Comparison of ENCODE assay signal across 22 mouse cellular contexts in the genomic region with DNA sequence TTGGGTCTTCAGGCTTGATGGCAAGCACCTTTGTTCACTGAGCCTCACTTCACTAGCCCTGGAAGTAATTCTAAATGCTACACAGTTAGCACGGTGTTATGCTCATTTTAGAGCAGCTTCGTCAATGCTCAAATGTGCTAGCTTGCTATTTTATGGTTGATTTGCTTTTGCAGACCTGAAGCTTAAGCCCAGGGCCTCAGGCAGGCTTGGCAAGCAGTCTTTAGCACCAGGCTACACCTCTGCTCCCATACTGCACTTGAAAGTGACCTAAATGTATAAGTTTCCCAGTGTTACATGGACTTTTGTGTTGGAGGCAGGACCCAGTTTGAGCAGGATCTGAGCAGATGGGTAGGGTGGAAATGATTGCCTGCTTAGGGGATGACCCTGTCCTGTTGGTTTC.
DNase-seq lines count a peak whose midpoint lies in the region; ATAC-seq lines count a peak whose summit lies in the region.
"Had no signal": no experiment of that assay in that cellular context is flagged by ENCODE, and none has a peak within 500 bp of the region (broad histone marks: within the 10 kb centered on the region; RNA-seq: fewer than 3 reads in every experiment).

No protein-coding gene starts in this region.

- ATAC-seq in kidney, embryonic 16.5 days (ENCODE audit: low FRiP score, low TSS enrichment) = 0 out of 2 replicates have a peak, but pooled peaks have one; percentile 28
- no peak for ATAC-seq in liver, embryonic 16.5 days (ENCODE audit: low read depth)
- ATAC-seq: intestine, embryonic 15.5 days; midbrain, embryonic 13.5 days had no signal

- peak overlapping the region; percentile 82; the same call in 1 of the 2 replicates for H3K27ac ChIP-seq in heart, embryonic 10.5 days
- H3K27ac ChIP-seq in kidney, embryonic 16.5 days (ENCODE audit: low read length) = peak overlapping the region; percentile 11
- peak overlapping the region; percentile 1 for H3K27ac ChIP-seq in liver, embryonic 16.5 days (ENCODE audit: low read length)
- no peak overlapping the region for H3K27ac ChIP-seq in forebrain, embryonic 10.5 days
- H3K27ac ChIP-seq: heart, embryonic 15.5 days; hindbrain, embryonic 15.5 days; intestine, embryonic 15.5 days; limb, embryonic 13.5 days; lung, embryonic 15.5 days; midbrain, embryonic 13.5 days; stomach, embryonic 15.5 days had no signal

- no peak for DNase-seq in heart, embryonic 10.5 days (ENCODE audit: low spot score)
- DNase-seq in heart, postnatal 4 days = no peak
- no peak for DNase-seq in kidney, adult 8-10 months
- DNase-seq in kidney, postnatal 36 days = peak; percentile 37 to 46
- DNase-seq in thymus, postnatal 36 days = no peak
- DNase-seq in forebrain, embryonic 10.5 days (ENCODE audit: extremely low spot score, low spot score) = no peak
- DNase-seq: adrenal gland, postnatal 36 days; cerebellum, adult 11 months; cerebellum, adult 9-11 months; heart, postnatal 36 days; layer of hippocampus, postnatal 36 days; lung, postnatal 36 days had no signal

- H3K4me3 ChIP-seq in heart, embryonic 10.5 days = no peak overlapping the region
- H3K4me3 ChIP-seq in kidney, embryonic 16.5 days (ENCODE audit: low read length) = no peak overlapping the region
- H3K4me3 ChIP-seq in liver, embryonic 16.5 days (ENCODE audit: low read depth, low read length) = no peak overlapping the region
- no peak overlapping the region for H3K4me3 ChIP-seq in forebrain, embryonic 10.5 days
- H3K4me3 ChIP-seq: heart, embryonic 15.5 days; hindbrain, embryonic 15.5 days; intestine, embryonic 15.5 days; limb, embryonic 13.5 days; lung, embryonic 15.5 days; megakaryocyte, embryonic 14.5 days; midbrain, embryonic 13.5 days; stomach, embryonic 15.5 days had no signal

- H3K36me3 ChIP-seq in heart, embryonic 10.5 days = no peaks in the 10 kb centered on the region
- H3K36me3 ChIP-seq in kidney, embryonic 16.5 days (ENCODE audit: insufficient read depth, low read length) = no peaks in the 10 kb centered on the region
- no peaks in the 10 kb centered on the region for H3K36me3 ChIP-seq in liver, embryonic 16.5 days (ENCODE audit: control insufficient read depth, insufficient read depth)
- H3K36me3 ChIP-seq in forebrain, embryonic 10.5 days (replicated peaks) = no peaks in the 10 kb centered on the region
- H3K36me3 ChIP-seq: heart, embryonic 15.5 days; hindbrain, embryonic 15.5 days; intestine, embryonic 15.5 days; limb, embryonic 13.5 days; lung, embryonic 15.5 days; midbrain, embryonic 13.5 days; stomach, embryonic 15.5 days had no signal

- H3K4me2 ChIP-seq in kidney, embryonic 16.5 days (replicated peaks; ENCODE audit: low read depth, low read length) = no peak overlapping the region
- H3K4me2 ChIP-seq in liver, embryonic 16.5 days (ENCODE audit: low read depth, low read length) = no peak overlapping the region
- H3K4me2 ChIP-seq: heart, embryonic 15.5 days; hindbrain, embryonic 15.5 days; intestine, embryonic 15.5 days; limb, embryonic 13.5 days; lung, embryonic 15.5 days; midbrain, embryonic 13.5 days; stomach, embryonic 15.5 days had no signal

- peaks cover 71% of the 10 kb centered on the region for H3K4me1 ChIP-seq in heart, embryonic 10.5 days
- peaks cover 57% of the 10 kb centered on the region for H3K4me1 ChIP-seq in kidney, embryonic 16.5 days (ENCODE audit: insufficient read depth, low read length)
- H3K4me1 ChIP-seq in liver, embryonic 16.5 days (ENCODE audit: control insufficient read depth, low read depth, low read length) = peaks cover 85% of the 10 kb centered on the region
- peaks cover 37% of the 10 kb centered on the region for H3K4me1 ChIP-seq in forebrain, embryonic 10.5 days

- no peaks in the 10 kb centered on the region for H3K27me3 ChIP-seq in heart, embryonic 10.5 days (ENCODE audit: insufficient read depth, poor library complexity, severe bottlenecking)
- H3K27me3 ChIP-seq in kidney, embryonic 16.5 days (ENCODE audit: insufficient read depth, low read length) = no peaks in the 10 kb centered on the region
- H3K27me3 ChIP-seq in liver, embryonic 16.5 days (ENCODE audit: control insufficient read depth, insufficient read depth, low read depth, low read length) = no peaks in the 10 kb centered on the region
- H3K27me3 ChIP-seq in forebrain, embryonic 10.5 days (ENCODE audit: poor library complexity, severe bottlenecking) = no peaks in the 10 kb centered on the region
- H3K27me3 ChIP-seq: heart, embryonic 15.5 days; hindbrain, embryonic 15.5 days; intestine, embryonic 15.5 days; limb, embryonic 13.5 days; lung, embryonic 15.5 days; megakaryocyte, embryonic 14.5 days; midbrain, embryonic 13.5 days; stomach, embryonic 15.5 days had no signal

- no peak overlapping the region for H3K9ac ChIP-seq in kidney, embryonic 16.5 days (replicated peaks; ENCODE audit: low read length)
- no peak overlapping the region for H3K9ac ChIP-seq in liver, embryonic 16.5 days (ENCODE audit: low read depth, low read length)
- H3K9ac ChIP-seq: heart, embryonic 15.5 days; hindbrain, embryonic 15.5 days; intestine, embryonic 15.5 days; limb, embryonic 13.5 days; lung, embryonic 15.5 days; midbrain, embryonic 13.5 days; stomach, embryonic 15.5 days had no signal

- H3K9me3 ChIP-seq in heart, embryonic 10.5 days = no peaks in the 10 kb centered on the region
- H3K9me3 ChIP-seq in kidney, embryonic 16.5 days (ENCODE audit: low read length) = no peaks in the 10 kb centered on the region
- H3K9me3 ChIP-seq in liver, embryonic 16.5 days (replicated peaks; ENCODE audit: control insufficient read depth, low read length) = no peaks in the 10 kb centered on the region
- no peaks in the 10 kb centered on the region for H3K9me3 ChIP-seq in forebrain, embryonic 10.5 days
- H3K9me3 ChIP-seq: heart, embryonic 15.5 days; hindbrain, embryonic 15.5 days; intestine, embryonic 15.5 days; limb, embryonic 13.5 days; lung, embryonic 15.5 days; megakaryocyte, embryonic 14.5 days; midbrain, embryonic 13.5 days; stomach, embryonic 15.5 days had no signal

- 95% methylated on average over 2 of the region's 2 CpGs for WGBS in heart, embryonic 10.5 days
- WGBS in kidney, embryonic 16.5 days = 57% methylated on average over 2 of the region's 2 CpGs
- WGBS in liver, embryonic 16.5 days (ENCODE audit: insufficient replicate concordance) = 79% methylated on average over 2 of the region's 2 CpGs
- WGBS in forebrain, embryonic 10.5 days = 84% methylated on average over 2 of the region's 2 CpGs

Comparison
In these comparisons a context has a peak if more than half of its experiments do, and no peak if none do; other contexts are left out.
1. DNase-seq: peak in kidney, postnatal 36 days (2 of 2); none in heart, embryonic 10.5 days (single experiment), heart, postnatal 4 days (single experiment), kidney, adult 8-10 months (0 of 2), thymus, postnatal 36 days (0 of 2) and forebrain, embryonic 10.5 days (single experiment).